Mouse (Mus musculus): ENCODE measurements around the gene Efl1.

Gene Efl1

DNA sequence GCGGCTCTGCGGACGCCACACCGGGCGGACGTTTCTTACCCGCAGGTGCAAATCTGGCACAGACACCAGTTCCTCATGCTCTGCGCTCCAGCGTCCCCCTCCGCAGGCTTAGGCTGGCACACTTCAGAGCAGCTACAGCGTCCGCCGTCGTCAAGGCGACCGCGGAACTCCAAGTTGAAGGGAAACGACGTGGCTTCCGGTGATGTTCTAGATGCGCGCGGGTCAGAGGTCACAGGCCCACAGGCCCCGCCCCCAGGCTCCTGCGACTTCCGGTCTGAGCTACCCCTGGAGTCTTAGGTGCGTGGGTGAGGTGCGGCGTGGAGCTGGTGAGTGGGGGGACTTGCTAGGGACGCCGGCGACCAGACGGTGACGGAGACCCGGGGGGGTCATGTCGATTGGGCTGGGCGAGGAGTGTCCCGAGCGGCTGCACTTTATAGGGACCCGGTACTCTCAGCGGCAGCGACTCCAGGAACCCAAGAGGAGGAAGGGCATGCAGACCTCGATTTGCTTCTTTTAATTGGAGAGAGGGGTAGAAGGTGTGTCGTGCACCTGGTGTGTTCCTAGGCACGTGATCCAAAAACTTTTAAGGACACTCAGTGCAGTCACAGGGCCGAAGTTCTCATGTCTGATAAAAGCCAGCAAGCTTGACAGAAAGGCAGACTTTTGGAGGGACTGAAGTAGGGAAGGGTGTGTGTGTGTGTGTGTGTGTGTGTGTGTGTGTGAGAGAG lies at the start of gene Efl1, which contains the start of gene Saxo2:
Gene Efl1 (plus strand): TSS at position 262 of the 728 bp plus-strand sequence.
Gene Saxo2 (minus strand): TSS at position 176 of the 728 bp plus-strand sequence.
- CTCF ChIA-PET, result interaction anchor here (0.6 to 1.3 kb wide), 7 partner anchors 13 to 1124 kb away, joined by 3 to 6 read pairs (median 4); no protein-coding TSS in a partner anchor

DNA sequence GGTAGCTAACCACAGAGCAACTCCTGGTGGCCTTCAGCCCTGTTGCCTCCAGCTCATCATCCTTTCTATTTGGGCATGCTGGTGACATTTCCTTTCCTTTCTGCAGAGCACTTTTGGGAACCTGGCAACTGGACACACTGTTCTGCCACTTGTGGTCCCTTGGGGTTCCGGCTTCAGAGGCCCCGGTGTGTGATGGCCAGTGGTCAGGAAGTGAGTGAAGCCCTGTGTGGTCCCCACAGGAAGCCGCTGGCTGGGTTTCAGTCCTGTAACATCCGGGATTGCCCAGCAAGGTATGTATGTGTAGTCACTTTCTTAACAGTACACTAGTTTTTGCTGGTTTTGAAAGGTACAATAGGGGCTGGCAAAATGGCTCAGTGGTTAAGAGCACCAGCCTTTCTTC lies 46.4 kb upstream of the Efl1 start:
- CTCF ChIA-PET, result no interaction called here
- POLR2A ChIA-PET, result interaction anchor here in 1 of 4 experiments (0.8 kb wide), 1 partner anchor 719 kb away, joined by 8 read pairs; no protein-coding TSS in a partner anchor

More for the DNA sequence above, at the start of gene Efl1, which contains the start of gene Saxo2:
- POLR2A ChIA-PET, result interaction anchor here (0.6 to 1.9 kb wide), 13 partner anchors 10 to 682 kb away, joined by 3 to 6 read pairs (median 3); partner anchors contain the start of gene Mex3b (in 2 of the 4)

- ChIA-PET CTCF (no interaction called here), POLR2A (no interaction called here)
Measured at GRCm38 (mm10) chr7:82605425-82605824, 43.0 kb upstream of the Efl1 start.

DNA sequence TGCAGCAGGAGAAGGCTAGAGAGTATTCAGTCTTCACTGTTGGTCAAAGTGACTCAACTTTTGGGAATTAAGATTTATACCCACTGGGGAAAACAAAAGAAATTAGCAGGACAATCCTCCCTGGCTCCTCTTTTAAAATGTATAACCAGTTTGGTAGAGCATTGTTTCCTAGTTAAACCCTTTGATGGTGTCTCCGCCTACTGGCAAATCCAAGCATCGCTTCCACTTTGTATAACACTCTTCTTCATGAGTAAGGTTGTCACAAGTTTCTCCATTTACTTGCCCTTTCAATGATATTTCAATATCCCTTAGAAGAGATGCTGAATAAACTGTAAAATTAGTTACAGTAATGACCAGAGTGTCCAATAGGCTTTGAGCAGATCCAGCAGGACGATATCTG lies 38.8 kb upstream of the Efl1 start:
- POLR2A ChIA-PET, result no interaction called here
- CTCF ChIA-PET, result no interaction called here

GRCm38 (mm10) chr7:82625342-82625741 lies 23.1 kb upstream of the Efl1 start:
- POLR2A ChIA-PET, result interaction anchor here (0.6 to 2.0 kb wide), 6 partner anchors 9 to 1057 kb away, joined by 3 to 4 read pairs (median 3); partner anchors contain the start of genes Efl1 (in 1 of the 4) and Saxo2 (in 1 of the 4)
- CTCF ChIA-PET, result interaction anchor here in 2 of 4 experiments (0.6 to 1.1 kb wide), 3 partner anchors 93 to 840 kb away, joined by 3 read pairs; no protein-coding TSS in a partner anchor

DNA sequence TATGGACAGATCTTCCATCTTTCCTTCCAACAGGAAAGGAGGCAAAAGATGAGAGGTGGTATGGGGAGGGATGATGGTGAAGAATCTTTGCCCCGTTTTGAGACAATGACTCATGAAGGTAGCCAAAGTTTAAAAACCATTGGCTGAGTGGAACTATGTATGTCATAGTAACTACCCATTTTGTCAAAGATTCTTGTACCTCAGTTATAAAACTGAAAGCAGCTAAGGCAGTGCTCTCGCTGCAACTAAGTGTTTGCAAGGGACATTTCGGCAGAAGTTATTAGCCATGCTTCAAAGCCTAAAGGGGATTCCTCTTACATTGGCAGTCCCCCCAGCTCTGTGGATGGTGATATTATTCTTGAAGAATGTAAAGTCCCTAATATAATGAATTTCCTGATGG lies 1.2 kb upstream of the Efl1 start:
- ChIA-PET POLR2A (interaction anchor here in 1 of 4 experiments (0.6 to 1.6 kb wide), 2 partner anchors 21 to 161 kb away, joined by 4 read pairs; no protein-coding TSS in a partner anchor), CTCF (no interaction called here)

DNA sequence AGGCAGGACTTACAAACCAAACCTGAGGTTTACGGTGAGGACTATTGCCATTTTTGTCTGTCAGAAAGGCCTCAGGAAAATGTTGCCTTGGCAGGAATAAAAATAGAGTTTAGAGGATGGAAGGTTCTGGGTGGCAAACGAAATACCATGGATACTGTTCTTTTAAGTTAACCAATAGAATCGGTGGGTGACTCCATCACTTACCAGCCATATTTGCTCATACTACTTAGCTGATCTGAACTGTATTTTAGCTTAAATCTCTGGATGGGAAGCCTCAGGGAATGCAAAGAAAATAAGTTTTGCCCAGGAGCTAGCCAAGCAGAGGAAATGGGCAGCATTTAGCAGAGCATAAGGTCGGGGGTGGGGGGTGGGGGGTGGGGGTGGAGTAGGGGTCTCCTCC lies 505 bp upstream of the Efl1 start:
- CTCF ChIA-PET, result interaction anchor here in 3 of 4 experiments (0.6 to 1.3 kb wide), 3 partner anchors 18 to 787 kb away, joined by 4 read pairs; no protein-coding TSS in a partner anchor

GRCm38 (mm10) chr7:82649081-82649445 lies 649 bp downstream of the Efl1 start:
- CTCF ChIA-PET, result interaction anchor here in 3 of 4 experiments (0.5 to 1.3 kb wide), 4 partner anchors 47 to 1124 kb away, joined by 3 to 6 read pairs (median 4); no protein-coding TSS in a partner anchor
- POLR2A ChIA-PET, result interaction anchor here (0.6 to 1.9 kb wide), 9 partner anchors 9 to 358 kb away, joined by 3 to 6 read pairs (median 3); partner anchors contain the start of gene Mex3b (in 2 of the 4)

More for the DNA sequence above, 505 bp upstream of the Efl1 start:
- POLR2A ChIA-PET, result interaction anchor here (0.6 to 1.9 kb wide), 12 partner anchors 10 to 1472 kb away, joined by 3 to 6 read pairs (median 3); partner anchors contain the start of gene Mex3b (in 2 of the 4)

GRCm38 (mm10) chr7:82664604-82665003 lies 16.2 kb downstream of the Efl1 start:
- ChIA-PET CTCF (no interaction called here), POLR2A (interaction anchor here in 2 of 4 experiments (1.2 to 1.3 kb wide), 2 partner anchors 16 kb away, joined by 4 to 6 read pairs; partner anchors contain the start of genes Efl1 (in 2 of the 2) and Saxo2 (in 2 of the 2))

DNA sequence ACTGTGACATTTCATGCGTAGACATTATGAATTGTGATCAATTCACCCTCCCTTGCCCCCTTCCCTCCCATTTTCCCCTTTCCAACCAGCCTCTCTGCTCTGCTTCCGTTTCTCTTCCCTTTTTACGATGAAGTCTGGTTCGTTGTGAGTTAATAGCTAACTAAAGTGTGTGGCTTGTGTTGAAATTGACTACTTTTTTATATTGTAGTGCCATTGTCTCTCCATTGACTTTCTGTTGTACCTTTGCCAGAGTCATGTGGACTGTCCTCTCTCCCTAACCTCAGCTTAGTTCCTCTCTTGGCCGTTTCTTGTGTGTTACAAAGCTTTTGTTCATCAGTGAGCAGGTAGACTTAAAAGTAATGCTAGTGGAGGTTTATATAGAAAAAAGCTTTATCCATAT lies 27.6 kb downstream of the Efl1 start:
- ChIA-PET POLR2A (interaction anchor here in 1 of 4 experiments (1.2 kb wide), 1 partner anchor 26 kb away, joined by 3 read pairs; no protein-coding TSS in a partner anchor), CTCF (interaction anchor here in 1 of 4 experiments (1.1 kb wide), 1 partner anchor 874 kb away, joined by 3 read pairs; no protein-coding TSS in a partner anchor)

DNA sequence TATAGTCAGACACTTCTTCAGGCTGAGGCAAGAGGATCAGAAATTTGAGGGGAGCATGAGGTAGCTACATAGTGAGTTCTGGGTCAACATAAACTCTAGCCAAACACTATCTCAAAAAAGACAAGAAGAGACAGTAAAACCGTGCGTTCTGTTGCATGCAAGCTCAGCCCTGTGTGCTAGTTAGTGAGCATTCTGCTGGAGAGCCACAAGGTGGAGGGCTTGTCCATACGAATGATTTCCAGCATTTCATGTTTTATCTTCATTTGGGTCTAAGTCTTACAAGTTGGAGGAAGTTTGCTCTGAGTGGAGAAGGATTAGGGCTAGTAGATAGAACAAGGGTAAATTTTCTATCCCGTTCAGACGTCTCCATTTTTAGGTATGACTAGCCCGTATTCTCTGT lies 28.4 kb downstream of the Efl1 start:
- POLR2A ChIA-PET, result interaction anchor here in 1 of 4 experiments (1.2 kb wide), 1 partner anchor 27 kb away, joined by 3 read pairs; no protein-coding TSS in a partner anchor
- CTCF ChIA-PET, result interaction anchor here in 1 of 4 experiments (0.7 to 1.1 kb wide), 2 partner anchors 21 to 873 kb away, joined by 3 read pairs; no protein-coding TSS in a partner anchor

DNA sequence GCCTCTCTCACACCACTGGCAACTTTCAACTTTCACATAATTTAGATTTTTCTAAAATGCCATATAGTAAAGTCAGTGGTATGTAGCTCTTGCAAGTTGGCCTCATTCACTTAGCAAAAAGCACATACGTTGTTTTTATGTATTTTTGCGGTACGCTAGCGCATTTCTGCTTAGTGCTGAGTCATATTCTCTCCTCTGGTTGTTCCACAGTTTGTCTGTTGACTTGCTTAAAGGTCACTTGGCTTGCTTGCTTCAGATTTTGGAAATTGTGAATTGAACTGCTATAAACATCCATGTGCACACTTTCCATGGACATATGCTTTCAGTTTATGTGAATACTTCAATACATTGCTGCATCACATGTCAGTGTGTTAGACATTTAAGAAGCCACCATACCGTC lies 31.5 kb downstream of the Efl1 start:
- POLR2A ChIA-PET, result no interaction called here
- CTCF ChIA-PET, result interaction anchor here in 1 of 4 experiments (1.0 kb wide), 1 partner anchor 15 kb away, joined by 3 read pairs; no protein-coding TSS in a partner anchor

GRCm38 (mm10) chr7:82688736-82689135 lies 40.3 kb downstream of the Efl1 start:
- ChIA-PET CTCF (interaction anchor here in 2 of 4 experiments (0.9 to 1.7 kb wide), 3 partner anchors 9 to 185 kb away, joined by 3 to 7 read pairs (median 6); no protein-coding TSS in a partner anchor), POLR2A (interaction anchor here in 1 of 4 experiments (1.0 kb wide), 1 partner anchor 40 kb away, joined by 3 read pairs; the partner anchor contains the start of genes Efl1 and Saxo2)

GRCm38 (mm10) chr7:82691021-82691738 lies 42.8 kb downstream of the Efl1 start:
- ChIA-PET POLR2A (no interaction called here), CTCF (interaction anchor here in 1 of 4 experiments (0.6 kb wide), 1 partner anchor 16 kb away, joined by 3 read pairs; no protein-coding TSS in a partner anchor)

GRCm38 (mm10) chr7:82697668-82698067 lies 49.3 kb downstream of the Efl1 start:
- ChIA-PET CTCF (interaction anchor here (0.5 to 1.7 kb wide), 15 partner anchors 9 to 628 kb away, joined by 3 to 7 read pairs (median 3); no protein-coding TSS in a partner anchor), POLR2A (interaction anchor here in 2 of 4 experiments (0.6 to 1.2 kb wide), 3 partner anchors 16 to 1706 kb away, joined by 3 read pairs; no protein-coding TSS in a partner anchor)

DNA sequence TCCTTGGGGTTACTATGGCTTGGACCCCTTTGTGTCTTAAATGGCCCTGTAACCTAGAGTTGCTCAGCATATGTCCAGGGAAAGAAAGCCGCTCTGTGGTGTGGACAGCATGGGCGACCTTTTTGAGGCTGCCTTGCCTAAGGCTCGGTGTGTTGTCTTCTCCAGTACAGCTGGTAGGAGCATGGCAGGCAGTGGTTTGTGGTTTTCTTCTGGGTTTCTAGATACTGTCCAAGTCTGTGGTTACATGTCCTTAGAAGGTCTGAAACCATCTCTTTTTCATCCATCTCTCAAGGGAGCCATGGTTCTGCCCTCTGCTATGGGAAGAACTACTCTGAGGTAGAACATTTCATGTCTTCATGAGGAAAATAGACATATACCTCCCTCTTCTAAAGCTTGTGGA lies 50.6 kb downstream of the Efl1 start:
- POLR2A ChIA-PET, result interaction anchor here in 1 of 4 experiments (0.7 kb wide), 1 partner anchor 11 kb away, joined by 3 read pairs; no protein-coding TSS in a partner anchor

GRCm38 (mm10) chr7:82702384-82703343 lies 54.2 kb downstream of the Efl1 start:
- ChIA-PET CTCF (no interaction called here), POLR2A (interaction anchor here in 1 of 4 experiments (0.7 kb wide), 1 partner anchor 839 kb away, joined by 3 read pairs; no protein-coding TSS in a partner anchor)

More for the DNA sequence above, 50.6 kb downstream of the Efl1 start:
- CTCF ChIA-PET, result no interaction called here

All from embryonic stem cell, embryonic (primary cell).